Mouse (Mus musculus): ENCODE measurements around the gene Tpst2.

Tpst2 gene

DNA sequence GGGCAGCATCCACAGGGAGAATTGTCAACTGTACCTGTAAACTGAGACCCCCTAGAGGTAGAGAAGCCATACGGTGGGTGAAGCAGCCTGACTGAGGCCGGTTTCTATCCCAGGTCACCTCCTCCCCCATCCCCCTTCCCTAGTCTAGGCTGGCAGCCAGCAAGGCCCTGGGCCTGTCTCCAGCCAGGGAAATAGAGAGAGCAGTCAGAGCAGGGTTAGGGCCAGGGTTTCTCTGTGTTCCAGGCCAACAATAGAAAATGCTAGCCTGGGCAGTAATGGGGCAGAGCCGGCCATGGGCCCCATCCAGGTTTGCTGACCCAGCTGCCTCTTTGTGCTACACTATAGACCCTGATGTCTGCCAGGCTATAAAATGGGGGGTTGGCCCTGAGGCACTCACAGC is 21.1 kb upstream of the Tpst2 start, which contains the start of gene Crybb1:
Gene Crybb1 (plus strand): TSS at position 390 of the 400 bp plus-strand sequence.
- DNase-seq (ENCODE audit: low spot score), result no peak

DNA sequence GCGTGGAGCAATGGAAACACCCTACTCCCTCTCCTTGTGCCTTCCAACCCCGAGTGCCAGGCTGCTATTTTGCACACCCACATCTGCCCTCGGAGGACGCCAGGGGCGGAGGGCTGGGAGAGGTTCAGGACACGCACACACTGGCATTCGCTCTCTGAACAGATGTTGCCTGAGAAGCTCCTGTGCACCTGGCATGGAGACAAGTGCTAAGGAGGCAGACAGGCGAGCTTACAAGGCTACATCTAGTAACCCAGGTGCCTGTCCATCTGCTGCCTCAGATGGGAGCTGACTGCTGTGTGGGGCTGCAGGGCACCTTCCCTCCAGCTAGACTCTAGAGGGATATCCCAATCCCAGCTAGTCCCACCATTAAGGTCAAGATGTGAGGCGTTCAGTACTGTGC is 20.0 kb upstream of the Tpst2 start:
- DNase-seq (ENCODE audit: low spot score), result no peak

DNA sequence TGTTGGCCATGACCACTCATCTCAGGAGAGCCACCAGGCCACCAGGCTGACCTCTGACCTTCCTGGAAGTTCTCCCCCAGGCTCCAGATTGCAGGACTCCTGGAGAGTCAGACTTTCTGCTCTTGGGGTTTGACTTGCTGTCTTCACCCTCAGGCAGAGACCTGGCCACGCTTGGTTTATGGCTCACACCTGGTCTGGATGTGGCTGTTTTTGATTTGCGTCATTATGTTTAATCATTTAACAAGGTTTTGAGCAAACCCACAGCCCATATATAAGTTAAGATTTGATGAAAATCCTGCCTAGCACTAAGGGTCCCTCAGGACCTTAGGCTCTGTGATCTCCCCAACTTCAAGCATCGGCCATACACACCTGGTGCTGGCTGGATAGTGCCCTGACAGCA is 18.6 kb upstream of the Tpst2 start:
- no peak for DNase-seq (ENCODE audit: low spot score)

DNA sequence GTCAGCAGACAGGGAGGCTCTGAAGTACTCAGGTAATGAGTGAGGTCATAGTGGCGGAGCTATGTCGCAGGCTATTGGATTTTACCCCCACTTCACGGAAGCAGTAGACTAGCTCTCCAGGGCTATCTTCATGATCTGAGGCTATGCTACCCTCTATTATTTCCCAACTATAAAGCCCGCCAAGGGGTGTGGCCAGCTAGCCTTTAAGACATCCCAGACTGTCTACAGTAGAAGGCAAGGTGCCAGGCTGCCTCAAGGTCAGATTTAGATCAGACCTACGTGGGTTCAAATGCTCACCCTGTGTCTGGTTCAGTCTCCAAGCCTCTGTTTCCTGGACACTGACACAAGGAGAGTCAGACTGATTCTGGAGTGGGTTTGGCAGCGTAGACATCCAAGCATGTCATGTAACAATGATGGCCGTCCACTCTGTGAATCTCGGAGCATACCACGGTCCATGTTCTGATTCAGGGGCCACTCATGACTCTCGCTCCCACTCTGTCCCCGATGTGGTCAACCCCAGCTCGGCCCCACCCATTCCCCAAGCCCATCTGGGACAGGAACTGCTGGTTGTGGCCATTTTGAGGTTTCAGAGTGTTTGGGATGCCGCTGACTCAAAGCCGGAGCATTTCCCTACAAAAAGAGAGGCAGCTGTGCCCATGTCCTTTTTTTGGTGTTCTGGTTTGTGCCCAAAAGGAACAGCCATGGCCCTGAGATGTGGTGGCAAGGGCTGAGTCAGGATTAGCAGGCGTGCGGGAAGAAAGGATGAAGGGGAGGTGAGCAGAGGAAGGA is 16.4 kb upstream of the Tpst2 start:
- DNase-seq (ENCODE audit: low spot score), result no peak

DNA sequence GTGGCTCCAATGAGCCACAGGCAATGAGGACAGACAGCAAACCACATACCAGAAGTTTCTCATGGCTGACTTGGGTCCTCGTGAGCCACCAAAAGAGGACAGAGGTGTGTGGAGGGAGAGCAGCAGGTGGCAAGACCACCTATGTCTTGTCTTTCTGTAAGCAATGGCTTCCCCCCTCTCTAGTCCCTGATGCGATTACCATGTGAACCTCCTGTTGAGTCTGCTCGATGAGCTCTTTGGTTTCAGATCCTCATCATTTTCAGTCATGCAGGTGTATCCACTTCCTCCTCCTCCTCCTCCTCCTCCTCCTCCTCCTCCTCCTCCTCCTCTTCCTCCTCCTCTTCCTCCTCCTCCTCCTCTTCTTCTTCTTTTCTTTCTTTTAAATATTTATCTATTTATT is 15.7 kb upstream of the Tpst2 start:
- DNase-seq (ENCODE audit: low spot score), result no peak

DNA sequence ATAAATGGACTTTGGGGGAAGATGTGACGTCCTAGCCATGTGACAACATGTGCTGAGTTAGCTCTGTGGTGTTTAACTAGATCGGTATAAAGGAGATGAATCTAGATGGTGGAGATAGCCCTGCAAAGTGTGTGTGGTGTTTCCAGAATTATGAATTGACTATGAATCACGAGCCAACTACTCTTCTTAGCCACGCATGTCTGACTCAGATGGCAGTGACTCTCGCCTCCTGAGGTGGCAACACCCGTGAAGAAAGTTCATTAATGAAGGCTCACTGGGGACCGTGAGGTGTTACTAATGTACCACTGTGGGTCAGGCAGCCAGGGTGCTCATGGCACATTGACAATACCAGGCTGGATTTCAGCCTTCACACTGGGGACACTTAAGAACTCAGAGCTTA is 12.4 kb upstream of the Tpst2 start:
- no peak for DNase-seq (ENCODE audit: low spot score)

DNA sequence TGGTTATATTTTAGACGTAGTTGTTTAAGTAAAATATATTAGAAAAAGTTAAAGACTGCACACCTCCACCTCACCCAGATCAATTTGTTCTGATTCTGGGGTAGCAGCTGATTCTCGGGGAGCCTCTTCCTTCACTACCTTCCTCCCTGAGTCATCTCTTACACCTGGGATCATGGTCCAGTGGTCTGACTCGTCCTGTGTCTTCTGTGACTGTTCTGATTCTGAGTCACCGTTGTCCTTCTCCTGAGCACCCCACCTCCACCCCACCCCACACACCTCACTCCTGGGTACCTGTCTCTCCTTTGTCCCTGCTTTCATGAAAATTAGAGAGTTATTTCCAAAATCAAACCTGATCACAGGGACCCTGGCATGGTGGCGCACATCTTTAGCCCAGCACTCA is 11.4 kb upstream of the Tpst2 start:
- no peak for DNase-seq (ENCODE audit: low spot score)

DNA sequence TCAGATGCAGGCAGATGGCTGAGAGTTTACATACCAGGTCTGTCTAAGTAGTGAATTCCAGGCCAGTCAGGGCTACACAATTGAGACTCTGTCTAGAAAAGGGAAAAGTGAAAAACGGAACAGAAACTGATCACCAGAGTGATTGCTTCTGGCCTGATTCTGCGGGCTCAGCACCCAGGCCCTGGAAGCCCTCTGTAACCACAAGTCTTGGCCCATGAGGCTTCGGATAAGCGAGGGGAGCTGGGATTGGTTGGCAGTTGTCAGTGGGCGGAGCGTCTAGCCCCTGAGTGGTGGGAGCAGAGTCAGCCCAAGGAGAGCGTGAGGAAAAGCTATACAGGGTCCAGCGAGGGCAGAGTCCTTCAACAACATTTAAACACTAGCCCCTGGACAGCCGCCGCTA is 11.0 kb upstream of the Tpst2 start:
- peak; percentile 76 for DNase-seq (ENCODE audit: low spot score)

DNA sequence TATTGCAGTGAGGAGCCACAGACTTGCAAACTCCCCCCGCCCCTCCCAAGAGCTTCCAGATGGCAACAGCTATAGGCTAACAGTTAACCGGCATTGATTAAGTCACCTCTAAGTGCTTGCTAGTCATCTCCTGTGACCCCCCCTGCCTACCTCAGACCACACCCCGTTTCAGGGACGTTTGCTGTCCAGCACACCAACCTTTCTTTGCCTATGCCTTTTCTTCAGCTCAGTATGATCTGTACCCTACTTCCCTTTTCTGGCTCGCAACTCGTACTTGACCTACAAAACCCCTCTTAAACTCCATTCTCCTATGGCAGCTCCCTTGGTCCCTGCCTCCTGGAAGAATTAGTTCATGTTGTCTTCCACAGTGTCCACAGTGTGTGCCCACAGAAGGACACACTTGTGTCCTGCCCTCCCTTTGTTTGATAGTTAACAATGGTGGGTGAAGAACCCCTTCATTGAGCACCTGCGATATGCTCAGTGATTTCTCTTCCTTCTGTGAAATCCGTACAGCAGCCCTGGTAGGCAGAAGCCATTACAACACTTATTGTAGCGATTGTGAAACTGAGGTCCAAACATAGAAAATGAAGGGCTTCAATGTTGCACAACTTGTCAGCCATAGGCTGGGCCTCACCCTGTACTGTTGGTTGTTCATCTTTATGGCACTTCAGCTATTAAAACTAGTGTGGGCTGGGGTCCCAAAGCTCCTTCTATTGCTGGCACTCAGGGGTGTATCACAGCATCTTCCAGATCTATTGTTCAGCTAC is 10.3 kb upstream of the Tpst2 start:
- DNase-seq (ENCODE audit: low spot score), result no peak

DNA sequence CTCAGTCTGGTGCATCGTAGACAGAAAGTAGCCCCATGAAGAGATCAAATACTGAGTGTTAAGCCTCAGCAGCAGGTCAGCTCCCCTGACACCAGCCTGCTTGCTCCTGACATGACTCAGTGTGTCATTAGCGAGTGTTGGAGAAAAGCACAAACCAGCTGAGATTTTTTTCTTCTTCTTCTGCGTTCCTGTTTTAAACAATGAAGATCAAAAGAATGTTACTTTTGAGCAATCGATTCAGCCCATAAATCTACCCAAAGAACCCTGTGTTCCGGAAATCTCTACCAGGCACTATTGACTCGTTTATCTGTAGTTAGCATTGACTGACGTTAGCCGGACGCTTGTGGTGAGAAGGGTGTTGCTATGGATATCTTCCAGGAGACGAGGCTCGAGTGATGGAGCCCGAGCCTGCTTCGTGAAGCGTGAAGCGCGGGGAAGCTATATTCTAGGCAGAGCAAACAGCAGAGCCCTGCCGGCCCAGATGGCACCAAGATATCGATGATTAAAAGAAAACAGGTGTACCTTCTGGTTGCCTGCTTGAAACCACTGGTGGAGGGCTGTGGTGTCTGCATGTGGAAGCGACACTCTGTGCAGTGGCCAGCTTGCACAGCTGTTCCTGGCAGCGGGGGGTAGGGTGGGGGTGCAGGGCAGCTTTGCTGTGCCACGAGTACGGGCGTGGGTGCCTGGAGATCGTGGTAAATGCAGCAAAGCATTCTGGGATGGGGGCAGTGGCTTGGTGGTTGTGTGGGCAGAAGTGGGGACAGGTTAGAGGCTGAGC is 5.5 kb upstream of the Tpst2 start:
- no peak for DNase-seq (ENCODE audit: low spot score)

DNA sequence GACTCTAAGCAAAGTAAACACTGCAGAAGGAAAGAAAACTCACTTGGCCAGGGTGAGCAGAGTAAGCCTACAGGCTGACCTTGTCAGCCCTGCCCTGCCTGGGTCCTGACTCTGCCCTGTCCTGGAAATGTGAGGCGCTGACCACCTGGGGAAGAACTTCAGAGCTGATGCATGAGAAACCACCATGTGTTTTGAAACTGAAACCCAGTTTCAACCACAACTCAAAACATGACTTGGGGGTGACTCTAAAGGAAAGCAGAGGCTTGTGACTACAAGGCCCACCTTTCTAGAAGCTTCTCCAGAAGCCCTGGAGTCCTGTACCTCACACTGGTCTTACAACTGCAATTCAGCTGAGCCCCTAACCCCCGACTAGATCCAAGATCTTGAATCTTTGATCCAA is 3.6 kb upstream of the Tpst2 start:
- DNase-seq (ENCODE audit: low spot score), result no peak

DNA sequence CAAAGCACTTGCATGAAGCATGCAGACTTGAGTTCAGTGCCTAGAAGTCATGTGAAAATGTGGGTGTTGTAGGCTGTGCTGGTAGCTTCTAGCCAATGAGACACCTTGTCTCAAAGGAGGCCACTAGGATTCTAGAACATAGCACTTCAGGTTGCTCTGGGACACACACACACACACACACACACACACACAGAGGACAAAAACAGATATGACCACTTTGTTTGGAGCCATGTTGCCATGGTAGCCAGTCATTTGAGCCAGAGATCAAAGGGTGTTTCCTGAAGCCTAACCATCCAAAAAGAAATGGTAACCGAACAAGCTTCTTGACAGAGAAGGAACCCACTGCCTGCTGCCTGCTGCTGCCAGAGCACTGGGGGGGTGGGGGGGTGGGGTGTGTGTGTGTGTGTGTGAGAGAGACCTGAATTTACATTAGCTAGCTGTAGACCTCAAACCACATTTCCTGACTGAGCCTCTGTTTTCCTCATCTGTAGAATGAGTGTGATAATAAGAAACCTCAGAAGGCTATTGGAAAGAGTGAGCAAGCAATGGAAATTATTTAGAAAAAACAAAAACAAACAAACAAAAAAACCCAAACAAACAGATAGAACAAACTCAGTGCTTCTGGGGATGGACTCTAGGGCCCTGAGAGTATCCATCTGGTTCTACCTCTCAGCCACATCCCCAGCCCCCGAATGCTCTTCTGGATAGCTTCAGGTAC is 2.6 kb upstream of the Tpst2 start:
- DNase-seq (ENCODE audit: low spot score), result no peak

DNA sequence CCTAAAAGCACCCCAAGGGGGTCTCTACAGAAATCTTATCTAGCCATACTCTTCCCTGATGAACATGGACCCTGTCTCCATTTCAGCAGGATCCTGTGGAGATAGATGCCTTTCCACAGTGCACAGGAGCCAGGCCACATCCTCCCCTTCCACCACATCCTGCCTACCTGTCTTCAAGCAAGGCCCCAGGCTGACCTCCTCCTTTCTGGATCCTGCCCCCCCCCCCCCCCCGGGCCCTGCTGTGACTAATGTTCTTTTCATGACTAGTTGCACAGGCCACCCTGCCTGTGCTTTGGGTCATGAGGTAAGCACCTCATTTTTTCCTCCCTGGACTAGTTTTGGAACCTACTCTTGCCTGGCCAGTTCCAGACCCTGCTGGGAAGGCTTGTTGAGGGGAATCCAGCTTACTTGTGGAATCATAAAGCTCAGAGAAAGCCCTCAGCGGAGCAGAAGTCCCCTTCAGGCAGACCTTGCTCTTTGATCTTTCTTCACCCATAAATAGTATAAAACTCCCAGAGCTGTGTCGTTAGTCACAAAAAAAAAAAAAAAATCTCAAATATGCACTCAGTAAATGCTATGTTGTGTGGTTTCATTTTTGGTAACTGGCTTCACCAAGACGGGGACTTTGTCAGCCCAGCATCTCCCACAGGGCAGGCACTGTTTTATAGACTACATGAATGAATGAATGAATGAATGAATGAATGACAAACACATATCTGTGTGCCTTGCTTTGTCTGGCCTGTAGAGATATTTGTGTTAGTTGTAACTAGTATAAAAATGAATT is 1.3 kb upstream of the Tpst2 start:
- no peak for DNase-seq (ENCODE audit: low spot score)

DNA sequence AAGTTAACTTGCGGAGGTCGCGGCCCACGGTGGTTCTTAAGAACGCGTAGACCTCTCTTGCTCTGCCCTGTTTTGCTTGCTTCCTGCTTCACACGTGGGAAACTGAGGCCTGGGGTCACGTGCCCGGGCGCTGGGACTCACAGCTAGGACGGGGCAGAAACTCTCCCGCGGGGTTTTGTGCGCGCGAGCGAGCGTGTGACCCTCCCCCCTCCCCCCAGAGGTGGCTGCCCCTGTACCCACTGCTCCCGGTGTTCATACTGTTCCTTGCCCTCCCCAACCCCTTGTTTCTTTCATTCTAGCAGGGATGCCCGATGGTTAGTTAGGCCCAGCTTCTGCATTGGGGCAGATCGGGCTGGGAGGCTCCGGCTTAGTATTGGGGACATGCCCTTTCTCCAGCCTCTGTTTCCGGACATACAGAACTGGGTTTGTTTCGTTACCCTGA is 437 bp downstream of the Tpst2 start:
- DNase-seq (ENCODE audit: low spot score), result no peak

DNA sequence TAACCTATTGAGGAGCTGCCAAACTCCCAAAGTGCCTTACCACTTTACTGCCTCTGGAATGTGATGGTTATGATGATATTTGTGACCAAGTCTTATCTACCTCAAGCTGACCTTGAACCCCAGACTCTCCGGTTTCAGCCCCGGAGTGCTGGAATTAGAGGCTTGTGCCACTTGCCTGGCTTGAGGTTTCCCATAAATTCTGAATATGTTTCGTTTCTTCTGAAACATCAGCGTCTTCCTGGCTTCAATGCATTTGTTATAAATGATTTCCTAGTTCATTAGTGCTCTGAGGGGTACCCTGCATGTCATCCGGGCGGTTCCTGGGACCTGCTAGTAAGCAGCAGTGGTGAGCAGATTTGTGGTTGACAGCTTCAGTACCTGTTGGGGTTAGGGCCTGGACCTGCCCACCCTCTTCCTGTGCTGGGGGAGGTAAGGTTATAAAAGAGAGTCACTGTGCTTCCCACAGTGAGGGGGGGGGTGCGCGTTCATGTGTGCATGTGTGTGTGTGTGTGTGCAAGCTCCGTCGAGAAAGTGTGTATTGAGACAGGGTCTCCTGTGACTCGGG is 1.5 kb downstream of the Tpst2 start:
- no peak for DNase-seq (ENCODE audit: low spot score)

DNA sequence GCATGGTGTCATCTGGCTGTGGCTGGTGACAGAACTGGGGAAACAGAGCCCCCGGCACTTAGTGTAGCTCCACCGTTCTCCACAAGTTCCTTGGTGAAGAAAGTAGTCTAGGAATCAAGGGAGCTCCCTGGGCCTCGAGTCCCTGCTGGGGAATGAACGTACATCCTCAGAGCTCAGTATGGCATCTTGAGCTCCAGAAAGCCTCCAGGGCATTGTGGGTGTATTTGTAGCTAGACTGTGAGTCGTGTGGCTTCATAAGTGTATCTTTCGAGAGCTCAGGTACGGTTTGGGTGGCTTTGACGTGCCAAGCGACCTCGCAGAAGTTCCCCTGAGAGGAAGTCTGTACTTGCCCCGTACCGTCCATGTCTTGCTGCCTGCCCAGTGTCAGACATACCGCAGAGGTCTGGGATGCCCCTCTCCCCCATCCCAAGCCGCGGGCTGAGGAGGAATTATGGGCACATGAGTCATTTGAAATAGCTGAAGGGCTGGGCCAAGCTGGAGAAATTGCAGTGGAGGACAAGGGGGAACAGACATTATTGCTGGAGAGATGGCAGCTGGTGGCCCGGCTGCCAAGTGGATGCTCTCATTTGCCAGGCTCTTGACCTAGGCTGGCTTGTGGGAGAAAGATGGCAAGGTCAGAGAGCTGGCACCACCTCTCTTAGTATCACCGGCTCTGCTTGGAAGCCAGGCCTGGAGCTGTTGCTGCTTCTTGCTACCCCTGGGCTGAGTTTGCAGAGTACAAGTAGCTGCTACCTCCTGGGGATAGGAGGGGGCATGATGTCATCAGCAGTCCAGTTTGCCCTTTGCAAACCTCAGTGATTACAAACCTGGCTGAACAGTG is 2.9 kb downstream of the Tpst2 start:
- DNase-seq (ENCODE audit: low spot score), result no peak

DNA sequence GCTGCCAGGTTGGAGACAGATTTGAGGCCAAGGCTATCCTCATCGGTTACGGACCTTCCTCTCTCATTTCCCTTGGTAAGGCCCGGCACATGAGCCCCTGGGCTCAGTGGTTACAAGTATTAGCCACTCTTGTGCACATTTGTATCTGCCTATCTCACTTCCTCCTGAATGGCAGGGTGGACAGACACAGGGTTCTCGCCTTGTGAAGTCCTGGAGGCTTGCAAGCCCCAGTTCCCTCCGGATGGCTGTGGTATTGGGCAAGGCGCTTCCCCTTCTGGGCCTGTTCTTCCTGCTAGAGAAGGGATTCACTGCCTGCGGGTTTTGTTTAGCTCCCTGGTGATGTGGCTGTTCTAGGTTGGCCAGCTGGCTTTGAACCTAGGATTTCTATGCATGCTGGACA is 3.7 kb downstream of the Tpst2 start:
- DNase-seq (ENCODE audit: low spot score), result no peak

DNA sequence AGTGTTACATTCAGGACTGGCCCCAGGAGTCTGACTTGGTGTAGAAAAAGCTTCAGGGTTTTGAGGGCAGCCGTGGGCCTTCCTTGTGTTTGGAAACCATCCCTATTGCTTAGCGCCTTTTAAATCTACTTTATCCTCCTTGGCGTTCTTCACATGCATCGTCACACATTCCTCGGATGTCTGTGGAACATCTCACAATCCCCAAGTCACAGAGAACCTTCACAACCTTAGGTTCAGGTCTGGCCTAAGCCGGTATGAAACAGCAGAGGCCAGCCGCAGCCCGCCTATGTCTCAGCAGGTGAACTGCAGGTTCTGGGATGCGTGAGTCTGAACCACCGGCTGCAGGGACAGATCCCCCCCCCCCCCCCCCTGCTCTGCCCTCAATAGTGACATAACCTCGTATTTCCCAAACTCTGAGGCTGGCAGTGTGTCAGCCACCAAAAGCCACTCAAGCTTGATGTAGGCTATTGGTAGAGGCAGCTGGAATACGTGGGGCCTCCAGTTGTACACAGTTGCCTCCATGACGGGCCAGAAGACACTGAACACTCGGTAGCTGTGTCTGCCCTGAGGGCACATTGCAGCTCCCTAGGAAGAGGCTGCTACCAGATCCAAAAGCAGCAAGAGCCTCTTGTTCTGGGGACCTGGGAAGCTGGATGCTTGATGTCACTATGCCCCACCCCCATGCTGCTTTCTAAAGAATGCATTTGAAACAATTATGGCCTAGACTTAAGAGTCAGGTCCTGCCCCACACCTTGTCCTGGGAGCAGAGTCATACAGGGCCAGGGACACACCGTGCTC is 4.6 kb downstream of the Tpst2 start:
- DNase-seq (ENCODE audit: low spot score), result no peak

DNA sequence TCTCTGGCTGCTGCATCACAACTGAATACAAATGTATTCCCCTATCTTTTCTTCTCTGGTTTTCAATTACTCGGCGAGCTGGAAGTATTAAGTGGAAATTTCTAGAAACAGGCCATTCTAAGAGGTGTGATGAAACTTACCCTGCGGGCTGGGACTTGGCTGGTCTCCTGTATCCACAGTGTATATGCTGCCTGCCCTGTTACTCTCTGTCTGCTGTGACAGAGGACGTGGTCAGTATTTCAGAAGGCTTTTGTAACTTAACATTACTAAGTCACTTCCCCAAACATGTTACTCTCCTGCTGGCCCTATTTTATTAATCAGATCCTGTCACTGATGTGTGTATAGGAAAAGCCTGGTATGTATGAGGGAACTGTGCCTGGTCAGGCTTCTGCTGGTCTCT is 5.2 kb downstream of the Tpst2 start:
- no peak for DNase-seq (ENCODE audit: low spot score)

Data from yolk sac, embryonic 10.5 days (tissue).